Mouse (Mus musculus) kidney, postnatal 0 days (tissue): Measurements from ENCODE around the gene Tnrc6a. TPM values are rescaled to one million over a fixed set of nuclear protein-coding genes. Genes with fewer than 3 reads are reported as not detected.

Source experiments
- ATAC-seq: fragments of 200-750 bp; cut with Nextera tagmentation; replicated peaks from 2 replicates; pipeline ENCODE4 v1.8.0; 2017; ENCODE audit warnings: low read depth, moderate number of reproducible peaks, moderate TSS enrichment, moderate library complexity; ENCODE audit not compliant: low FRiP score
- DNase-seq: peaks from one replicate; pipeline ENCODE4 v3.0.0-alpha.2; 2016; ENCODE audit warnings: low spot score
- H3K27ac ChIP-seq: fragments of 300-500 bp; sonication (generic); 2 replicates; pipeline ENCODE4 v1.5.1; 2014; ENCODE audit warnings: mild to moderate bottlenecking
- H3K27me3 ChIP-seq: fragments of 300-500 bp; sonication (generic); 2 replicates; pipeline ENCODE4 v1.6.1; 2014; ENCODE audit warnings: low read length, mixed read lengths; ENCODE audit not compliant: insufficient read depth
- H3K36me3 ChIP-seq: fragments of 300-500 bp; sonication (generic); 2 replicates; pipeline ENCODE4 v1.6.1; 2014; ENCODE audit warnings: low read length, mixed read lengths; ENCODE audit not compliant: insufficient read depth
- H3K4me1 ChIP-seq: fragments of 300-500 bp; sonication (generic); replicated peaks from 2 replicates; pipeline ENCODE4 v1.6.1; 2014; ENCODE audit warnings: antibody characterized with exemption, low read length, mixed read lengths; ENCODE audit not compliant: insufficient read depth
- H3K4me2 ChIP-seq: fragments of 300-500 bp; sonication (generic); 2 replicates; pipeline ENCODE4 v1.6.1; 2014; ENCODE audit warnings: mild to moderate bottlenecking, low read length, moderate library complexity, mixed read lengths
- H3K4me3 ChIP-seq: fragments of 300-500 bp; sonication (generic); replicated peaks from 2 replicates; pipeline ENCODE4 v1.5.1; 2014; ENCODE audit warnings: low read depth, low read length
- H3K9ac ChIP-seq: fragments of 300-500 bp; sonication (generic); 2 replicates; pipeline ENCODE4 v1.6.1; 2014; ENCODE audit warnings: low read depth, low read length
- H3K9me3 ChIP-seq: fragments of 300-500 bp; sonication (generic); replicated peaks from 2 replicates; pipeline ENCODE4 v1.6.1; 2016; ENCODE audit warnings: low read length, inconsistent platforms, mixed read lengths
- CTCF ChIP-seq: IDR thresholded peaks from 2 replicates; pipeline ENCODE4 v1.5.1; 2016; ENCODE audit warnings: antibody characterized with exemption, low read depth, mild to moderate bottlenecking, moderate library complexity
- WGBS: fragments of 180-500 bp; shearing (Covaris S2); extraction: QIAGEN DNeasy Blood & Tissue Kit; methylation state at CpG from one replicate; pipeline ENCODE4 v1.1.7; 2014; 5-methylcytosine and 5-hydroxymethylcytosine counted together
- polyA plus RNA-seq: library from polyadenylated mRNA; unstranded; fragments of >200 nt; fragmentation: Nextera tagmentation; extraction: Ambion mirVana; gene quantifications from 2 replicates; pipeline ENCODE4 v1.2.1, GENCODE M21; 2015

Tnrc6a gene
- polyA plus RNA-seq, 1 experiment from 2014 or later, result 58.0 TPM

GRCm38 (mm10) chr7:123108058-123109055, 15.3 kb upstream of the Tnrc6a start:
- Histone ChIP-seq H3K27ac (no peak overlapping the region), H3K4me3 (no peak overlapping the region), H3K36me3 (no peaks in the 10 kb centered on the region), H3K4me1 (0 out of 2 replicates have a peak, but pooled peaks cover 6% of the 10 kb centered on the region), H3K4me2 (no peak overlapping the region), H3K27me3 (no peaks in the 10 kb centered on the region), H3K9ac (no peak overlapping the region), H3K9me3 (no peaks in the 10 kb centered on the region)
- no peak; the same call in 1 of the 2 replicates for ATAC-seq
- DNase-seq, result peak; percentile 43
- no peak for TF ChIP-seq CTCF
- 55% methylated on average over 13 of the region's 13 CpGs for WGBS

DNA sequence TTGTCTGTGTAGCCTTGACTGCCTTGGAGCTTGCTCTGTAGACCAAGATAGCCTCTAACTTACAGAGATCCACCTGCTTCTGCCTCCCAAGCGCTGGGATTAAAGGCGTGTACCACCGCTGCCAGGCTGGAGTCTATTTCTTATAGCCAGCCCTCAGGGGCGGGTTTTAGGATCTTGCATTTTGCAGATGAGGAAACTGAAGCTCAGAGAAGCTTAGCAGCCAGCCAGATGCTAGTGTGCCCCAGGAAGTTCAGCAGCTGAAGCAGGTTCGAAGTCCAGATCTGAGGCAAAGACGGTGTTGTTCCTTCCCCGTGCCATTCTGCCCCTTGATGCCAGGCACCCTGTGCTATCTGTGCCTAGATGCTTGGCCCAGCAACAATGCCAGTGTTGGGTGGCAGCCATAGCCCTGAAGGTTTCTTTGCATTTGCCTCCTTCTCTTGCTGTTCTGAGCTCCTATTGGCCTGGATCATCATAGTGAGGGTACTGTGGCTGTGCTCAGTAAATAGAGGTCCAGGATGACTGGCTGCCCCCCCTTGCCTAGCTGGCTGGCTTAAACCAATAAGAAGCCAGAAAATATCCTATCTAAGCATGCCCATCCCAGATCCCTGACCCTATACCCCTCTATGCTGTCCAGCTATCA, 14.2 kb upstream of the Tnrc6a start:
- Histone ChIP-seq H3K9me3 (no peaks in the 10 kb centered on the region), H3K4me1 (0 out of 2 replicates have a peak, but pooled peaks cover 6% of the 10 kb centered on the region), H3K27ac (0 out of 2 replicates have a peak overlapping the region, but pooled peaks have one; percentile 33), H3K4me2 (no peak overlapping the region), H3K9ac (no peak overlapping the region), H3K36me3 (no peaks in the 10 kb centered on the region), H3K27me3 (no peaks in the 10 kb centered on the region), H3K4me3 (no peak overlapping the region)
- no peak for DNase-seq
- no peak for TF ChIP-seq CTCF
- WGBS, result 93% methylated on average over 7 of the region's 7 CpGs
- ATAC-seq, result no peak

DNA sequence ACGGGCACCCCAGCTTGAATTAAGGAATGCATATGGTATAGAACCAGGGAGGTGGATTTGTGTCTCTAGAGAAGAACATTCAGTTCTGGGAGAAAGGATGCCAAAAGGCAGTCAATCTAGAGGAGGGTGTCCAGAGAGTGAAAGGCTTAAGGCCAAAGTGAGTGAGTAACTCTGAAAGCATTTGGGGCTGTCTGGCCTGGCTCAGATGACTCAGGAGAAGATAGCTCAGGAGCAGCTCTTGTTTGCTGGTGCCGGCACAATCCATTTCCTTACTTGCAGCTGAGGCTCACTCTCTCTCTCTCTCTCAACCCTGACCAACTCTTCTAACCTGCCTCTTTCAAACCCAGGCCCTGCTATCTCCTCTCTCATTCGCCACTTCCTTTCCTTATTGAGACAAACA, 13.6 kb upstream of the Tnrc6a start:
- H3K4me3 ChIP-seq, result no peak overlapping the region
- no peaks in the 10 kb centered on the region for H3K27me3 ChIP-seq
- H3K27ac ChIP-seq, result 0 out of 2 replicates have a peak overlapping the region, but pooled peaks have one; percentile 33
- no peak overlapping the region for H3K4me2 ChIP-seq
- 52% methylated on average over 3 of the region's 3 CpGs for WGBS
- peak; percentile 28 for DNase-seq
- no peaks in the 10 kb centered on the region for H3K9me3 ChIP-seq
- no peaks in the 10 kb centered on the region for H3K36me3 ChIP-seq
- TF ChIP-seq CTCF, result no peak
- 0 out of 2 replicates have a peak, but pooled peaks cover 6% of the 10 kb centered on the region for H3K4me1 ChIP-seq
- H3K9ac ChIP-seq, result no peak overlapping the region
- ATAC-seq, result no peak

- Histone ChIP-seq H3K9ac (no peak overlapping the region), H3K36me3 (no peaks in the 10 kb centered on the region), H3K27me3 (no peaks in the 10 kb centered on the region), H3K4me2 (no peak overlapping the region), H3K4me1 (0 out of 2 replicates have a peak, but pooled peaks cover 6% of the 10 kb centered on the region), H3K9me3 (no peaks in the 10 kb centered on the region), H3K27ac (no peak overlapping the region), H3K4me3 (no peak overlapping the region)
- ATAC-seq, result no peak
- no peak for TF ChIP-seq CTCF
- WGBS, result 95% methylated on average over 6 of the region's 6 CpGs
- no peak for DNase-seq
Measured at GRCm38 (mm10) chr7:123113590-123113989, 10.1 kb upstream of the Tnrc6a start.

- 76% methylated on average over 12 of the region's 12 CpGs for WGBS
- H3K9ac ChIP-seq, result no peak overlapping the region
- no peak overlapping the region for H3K4me2 ChIP-seq
- TF ChIP-seq CTCF, result no peak
- no peaks in the 10 kb centered on the region for H3K9me3 ChIP-seq
- H3K4me1 ChIP-seq, result no peaks in the 10 kb centered on the region
- H3K4me3 ChIP-seq, result no peak overlapping the region
- no peaks in the 10 kb centered on the region for H3K27me3 ChIP-seq
- DNase-seq (no peak), ATAC-seq (no peak)
- H3K36me3 ChIP-seq, result no peaks in the 10 kb centered on the region
- no peak overlapping the region for H3K27ac ChIP-seq
Measured at GRCm38 (mm10) chr7:123116799-123117198, 6.9 kb upstream of the Tnrc6a start.

GRCm38 (mm10) chr7:123117209-123117608, 6.5 kb upstream of the Tnrc6a start:
- Histone ChIP-seq H3K36me3 (no peaks in the 10 kb centered on the region), H3K4me3 (no peak overlapping the region), H3K27ac (no peak overlapping the region), H3K9ac (no peak overlapping the region), H3K9me3 (no peaks in the 10 kb centered on the region), H3K4me1 (no peaks in the 10 kb centered on the region), H3K4me2 (no peak overlapping the region), H3K27me3 (no peaks in the 10 kb centered on the region)
- 87% methylated on average over 4 of the region's 4 CpGs for WGBS
- no peak for ATAC-seq
- DNase-seq, result no peak
- TF ChIP-seq CTCF, result no peak
